Mouse (Mus musculus): ENCODE data around the gene Nlrp6. TPM values are rescaled to one million over a fixed set of nuclear protein-coding genes. Genes with fewer than 3 reads are reported as not detected.
A peak's percentile ranks its signal among the peaks of the same experiment; 100 is the strongest.

Gene Nlrp6
- total RNA-seq, 4 experiments from 2014 or later: 0.49 to 0.64 (median 0.59) TPM

- DNase-seq (ENCODE audit: low spot score in 2 of 2): no peak
Measured at GRCm38 (mm10) chr7:140912293-140912692, 8.4 kb upstream of the Nlrp6 start.

- DNase-seq (ENCODE audit: low spot score in 2 of 2): no peak
Measured at GRCm38 (mm10) chr7:140912846-140913482, 7.7 kb upstream of the Nlrp6 start.

DNA sequence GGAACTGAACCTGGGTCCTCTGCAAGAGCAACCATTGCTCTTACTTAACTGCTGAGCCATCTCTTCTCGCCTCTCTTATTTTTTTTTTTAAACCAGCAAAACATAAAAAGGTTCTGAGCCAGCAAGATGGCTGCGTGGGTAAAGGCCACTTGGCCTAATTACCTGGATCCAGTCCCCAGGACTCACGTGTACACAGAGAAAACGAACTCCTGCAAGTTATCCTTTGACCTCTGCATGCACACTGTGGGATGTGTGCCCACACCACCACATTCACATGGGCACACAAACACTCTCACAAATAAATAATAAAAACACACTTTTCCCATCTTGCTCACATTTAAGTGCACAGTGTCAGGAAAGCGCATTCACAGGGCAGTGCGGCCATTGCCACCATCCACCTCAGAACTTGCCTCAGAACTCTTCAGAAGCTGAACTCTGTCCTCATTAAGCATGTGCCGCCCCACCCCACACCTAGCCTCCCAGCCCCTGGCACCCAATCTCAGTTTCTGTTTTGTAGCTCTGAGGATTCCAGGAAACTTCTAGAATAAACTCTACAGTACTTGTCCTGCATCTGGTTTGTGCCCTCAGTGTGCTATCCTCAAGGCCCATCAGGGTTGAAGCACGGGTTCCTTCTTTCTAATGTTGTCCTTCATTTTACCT, 6.5 kb upstream of the Nlrp6 start:
- DNase-seq (ENCODE audit: low spot score in 2 of 2): no peak

DNA sequence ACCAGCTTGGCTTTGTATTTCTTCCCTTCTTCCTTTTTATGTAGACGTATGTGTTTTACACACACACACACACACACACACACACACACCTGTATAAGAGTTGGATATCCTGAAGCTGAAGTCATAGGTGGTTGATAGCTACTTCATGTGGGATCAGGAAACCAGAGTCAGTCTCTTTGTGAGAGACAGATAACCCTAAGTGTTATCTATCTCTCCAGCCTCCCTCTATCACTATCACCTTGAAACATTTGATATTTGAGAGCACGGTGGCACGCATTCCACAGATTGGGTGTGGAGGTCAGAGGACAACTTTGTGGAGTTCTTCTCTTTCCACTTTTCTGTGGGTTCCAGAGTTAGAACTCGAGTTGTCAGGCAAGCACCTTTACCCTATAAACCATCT, 791 bp upstream of the Nlrp6 start:
- DNase-seq (ENCODE audit: low spot score in 2 of 2): no peak

GRCm38 (mm10) chr7:140921225-140921975, 698 bp downstream of the Nlrp6 start:
- DNase-seq (ENCODE audit: low spot score in 2 of 2): no peak

- DNase-seq (ENCODE audit: low spot score in 2 of 2): peak in 1 of 2 experiments; percentile 28
Measured at GRCm38 (mm10) chr7:140922398-140923069, 1.8 kb downstream of the Nlrp6 start.

DNA sequence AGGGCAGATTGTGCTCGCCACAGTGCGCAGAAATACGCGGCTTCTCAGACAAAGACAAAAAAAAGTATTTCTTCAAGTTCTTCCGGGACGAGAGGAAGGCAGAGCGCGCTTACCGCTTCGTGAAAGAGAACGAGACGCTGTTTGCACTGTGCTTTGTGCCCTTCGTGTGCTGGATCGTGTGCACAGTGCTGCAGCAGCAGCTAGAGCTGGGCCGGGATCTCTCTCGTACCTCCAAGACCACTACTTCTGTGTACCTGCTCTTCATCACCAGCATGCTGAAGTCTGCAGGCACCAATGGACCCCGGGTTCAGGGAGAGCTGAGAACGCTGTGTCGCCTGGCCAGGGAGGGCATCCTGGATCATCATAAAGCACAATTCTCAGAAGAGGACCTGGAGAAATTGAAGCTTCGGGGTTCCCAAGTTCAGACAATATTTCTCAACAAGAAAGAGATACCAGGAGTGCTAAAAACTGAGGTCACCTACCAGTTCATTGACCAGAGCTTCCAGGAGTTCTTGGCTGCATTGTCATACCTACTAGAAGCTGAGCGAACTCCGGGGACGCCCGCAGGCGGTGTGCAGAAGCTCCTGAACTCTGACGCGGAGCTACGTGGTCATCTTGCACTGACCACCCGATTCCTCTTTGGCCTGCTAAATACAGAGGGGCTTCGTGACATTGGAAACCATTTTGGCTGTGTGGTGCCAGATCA, 2.5 kb downstream of the Nlrp6 start:
- DNase-seq (ENCODE audit: low spot score in 2 of 2): no peak

DNA sequence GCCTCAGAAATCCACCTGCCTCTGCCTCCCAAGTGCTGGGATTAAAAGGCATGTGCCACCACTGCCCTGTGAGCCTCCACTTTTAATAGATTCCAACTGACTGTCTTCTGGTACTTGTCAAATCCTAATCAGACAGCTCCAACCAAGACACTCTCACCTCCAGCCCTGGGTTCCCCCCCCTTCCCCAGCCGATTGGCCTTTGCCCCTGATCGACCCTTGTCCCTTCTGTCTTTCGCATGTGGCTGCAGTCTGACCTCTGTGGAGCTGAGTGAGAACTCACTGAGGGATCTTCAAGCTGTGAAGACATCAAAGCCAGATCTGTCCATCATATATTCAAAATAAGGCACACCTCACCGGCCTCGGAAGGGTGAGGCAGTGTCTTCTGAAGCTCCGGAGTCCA, 6.5 kb downstream of the Nlrp6 start:
- no peak for DNase-seq (ENCODE audit: low spot score in 2 of 2)

DNA sequence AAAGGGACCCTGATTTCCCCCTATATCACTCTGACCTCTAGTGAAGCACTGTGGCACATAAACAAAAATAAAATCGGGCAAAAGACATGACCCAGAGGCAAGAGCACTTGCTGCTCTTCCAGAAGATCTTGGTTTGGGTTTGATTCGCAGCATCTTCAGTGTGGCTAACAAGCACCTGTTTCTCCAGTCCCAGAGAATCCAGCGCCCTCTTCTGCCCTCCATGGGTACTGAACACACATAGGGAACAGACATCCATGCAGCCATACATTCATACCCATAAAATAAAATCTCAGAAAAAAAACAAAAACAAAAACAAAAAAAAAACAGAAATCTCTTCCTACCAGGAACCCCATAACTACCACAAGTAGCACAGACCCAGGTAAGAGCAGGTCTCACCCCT, 17.7 kb downstream of the Nlrp6 start:
- no peak for DNase-seq (ENCODE audit: low spot score in 2 of 2)

GRCm38 (mm10) chr7:140938896-140939295, 18.2 kb downstream of the Nlrp6 start:
- DNase-seq (ENCODE audit: low spot score in 2 of 2): no peak

GRCm38 (mm10) chr7:140939669-140940171, 19.0 kb downstream of the Nlrp6 start:
- no peak for DNase-seq (ENCODE audit: low spot score in 2 of 2)

GRCm38 (mm10) chr7:140941222-140942051, 20.7 kb downstream of the Nlrp6 start, which contains the start of gene Pgghg:
Gene Pgghg (plus strand): TSS chr7:140941391.
- DNase-seq (ENCODE audit: low spot score in 2 of 2): peak in 1 of 2 experiments; percentile 50

DNA sequence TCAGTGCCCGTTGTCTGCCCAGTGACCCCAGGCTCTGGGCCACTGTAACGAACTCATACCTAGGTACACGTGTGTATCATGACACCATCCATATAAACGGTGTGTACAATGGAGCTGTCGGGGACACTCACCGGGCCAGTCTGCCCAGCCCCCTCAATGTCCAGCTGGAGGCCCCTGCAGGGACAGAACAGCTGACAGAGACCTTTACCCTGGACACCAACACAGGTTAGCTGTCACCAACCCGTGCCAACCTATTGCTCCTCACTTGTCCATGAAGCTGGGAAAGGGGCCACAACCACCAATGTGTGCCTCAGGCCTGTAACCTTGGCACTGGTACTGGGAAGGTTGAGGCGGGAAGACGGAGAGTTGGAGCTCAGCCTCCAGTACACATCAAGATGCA, 21.6 kb downstream of the Nlrp6 start:
- no peak for DNase-seq (ENCODE audit: low spot score in 2 of 2)

GRCm38 (mm10) chr7:140942811-140943210, 22.1 kb downstream of the Nlrp6 start:
- DNase-seq (ENCODE audit: low spot score in 2 of 2): no peak

- DNase-seq (ENCODE audit: low spot score in 2 of 2): no peak
Measured at GRCm38 (mm10) chr7:140943356-140943755, 22.7 kb downstream of the Nlrp6 start.

DNA sequence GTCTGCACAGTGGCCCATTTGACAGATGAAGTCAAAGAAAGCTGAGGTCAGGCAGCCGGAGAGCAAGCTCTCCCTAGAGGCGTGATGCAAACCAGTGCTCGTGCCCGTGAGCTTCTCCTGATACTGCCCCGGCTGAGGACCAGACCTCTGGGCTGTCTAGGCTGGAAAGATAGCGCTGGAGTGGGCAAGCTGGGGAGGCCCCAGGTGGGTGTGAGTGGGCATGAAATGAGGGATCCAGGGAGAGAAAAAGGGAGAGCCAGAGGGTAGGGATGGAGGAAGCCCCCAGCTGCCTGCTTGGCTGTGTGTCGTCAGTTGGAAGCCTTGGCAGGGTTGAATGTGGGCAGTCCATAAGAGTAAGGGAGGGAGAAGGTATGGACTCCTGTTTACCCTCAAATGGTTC, 23.5 kb downstream of the Nlrp6 start:
- DNase-seq (ENCODE audit: low spot score in 2 of 2): no peak

- DNase-seq (ENCODE audit: low spot score in 2 of 2): no peak
Measured at GRCm38 (mm10) chr7:140945247-140945646, 24.5 kb downstream of the Nlrp6 start.

DNA sequence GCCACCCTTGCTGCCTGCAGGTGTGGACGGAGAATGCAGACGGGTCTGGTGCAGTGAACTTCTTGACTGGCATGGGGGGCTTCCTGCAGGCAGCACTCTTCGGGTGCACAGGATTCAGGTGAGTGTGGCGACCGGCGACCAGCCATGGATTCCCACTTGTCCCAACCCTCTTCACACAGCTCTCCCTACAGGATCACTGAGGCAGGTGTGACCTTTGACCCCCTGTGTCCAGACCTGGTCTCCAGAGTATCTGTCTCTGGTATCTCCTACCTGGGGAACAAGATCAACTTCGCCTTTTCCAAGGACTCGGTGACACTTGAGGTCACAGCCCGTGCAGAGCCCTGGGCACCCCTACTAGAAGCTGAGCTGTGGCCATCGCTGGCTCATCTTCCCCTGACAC, 25.6 kb downstream of the Nlrp6 start:
- no peak for DNase-seq (ENCODE audit: low spot score in 2 of 2)

DNA sequence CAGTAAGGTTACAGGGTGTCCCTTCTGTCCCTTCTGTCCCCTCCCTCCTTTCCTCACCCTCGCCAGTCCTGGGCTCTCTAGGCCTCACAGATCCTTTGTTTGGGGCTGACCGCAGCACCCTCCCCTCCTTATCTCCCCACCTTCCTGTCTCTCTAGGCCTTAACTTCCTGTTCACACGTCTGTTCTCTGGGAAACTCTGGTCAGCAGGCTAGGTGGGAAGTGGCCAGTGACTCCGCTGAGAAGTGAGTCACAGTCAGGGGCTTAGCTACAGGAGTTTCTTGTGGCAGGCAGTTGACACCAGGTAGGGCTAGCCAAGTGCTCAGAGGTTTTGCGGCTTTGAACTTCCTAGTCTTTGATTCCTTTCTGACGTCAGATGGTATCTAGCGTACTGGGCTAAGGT, 26.3 kb downstream of the Nlrp6 start:
- DNase-seq (ENCODE audit: low spot score in 2 of 2): no peak

DNA sequence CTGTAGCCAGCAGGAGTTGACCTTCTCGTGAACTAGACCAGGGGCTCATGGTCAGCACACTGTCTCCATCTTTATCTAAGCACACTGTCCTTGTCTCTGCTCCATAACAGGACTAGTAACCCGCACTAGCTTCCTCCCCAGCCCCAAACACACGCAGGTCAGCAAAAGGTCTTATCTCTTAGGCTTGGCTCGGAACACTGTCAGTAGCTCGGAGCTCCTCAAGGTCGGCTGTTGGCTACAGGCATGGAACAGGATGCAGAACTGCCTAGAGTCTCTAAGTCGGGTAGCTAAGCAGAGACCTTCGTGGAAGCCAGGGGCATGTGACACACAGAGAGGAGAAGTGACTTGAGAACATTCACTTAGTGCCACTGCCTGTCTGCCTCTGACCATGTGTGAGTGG, 27.5 kb downstream of the Nlrp6 start:
- DNase-seq (ENCODE audit: low spot score in 2 of 2): no peak
